Mouse (Mus musculus) myocyte (in vitro differentiated cells): ENCODE data around the gene Dgat2l6. TPM values are rescaled to one million over a fixed set of nuclear protein-coding genes. Genes with fewer than 3 reads are reported as not detected.

ENCODE experiments used
- H3K27me3 ChIP-seq: one replicate; pipeline ENCODE4 v1.6.1; 2011; ENCODE audit not compliant: control insufficient read depth, insufficient read depth, insufficient read length
- H3K36me3 ChIP-seq: one replicate; pipeline ENCODE4 v1.6.1; 2011; ENCODE audit not compliant: control insufficient read depth, insufficient read depth
- H3K4me2 ChIP-seq: one replicate; pipeline ENCODE4 v1.6.1; 2011; ENCODE audit warnings: low read depth, control low read depth
- H3K4me3 ChIP-seq: one replicate; pipeline ENCODE4 v1.5.1; 2011; ENCODE audit warnings: mild to moderate bottlenecking, control low read depth, moderate library complexity
- H3K79me2 ChIP-seq: one replicate; pipeline ENCODE4 v1.6.1; 2011; ENCODE audit not compliant: control insufficient read depth, insufficient read depth
- H3ac ChIP-seq: one replicate; pipeline ENCODE4 v1.6.1; 2011; ENCODE audit not compliant: control insufficient read depth, insufficient read length
- CEBPB ChIP-seq: IDR thresholded peaks from 2 replicates; pipeline ENCODE4 v1.6.1; 2011; ENCODE audit warnings: mild to moderate bottlenecking, moderate library complexity; ENCODE audit not compliant: poor library complexity, insufficient read depth, severe bottlenecking
- E2F4 ChIP-seq: IDR thresholded peaks from one replicate; pipeline ENCODE4 v1.6.1; 2011; ENCODE audit warnings: mild to moderate bottlenecking, control low read depth, moderate library complexity; ENCODE audit not compliant: insufficient read depth
- MAX ChIP-seq: IDR thresholded peaks from one replicate; pipeline ENCODE4 v1.6.1; 2011; ENCODE audit warnings: low read depth, mild to moderate bottlenecking, control low read depth
- MYOD1 ChIP-seq, 3 experiments: IDR thresholded peaks; one replicate each; pipeline ENCODE4 v1.6.1; 2011; ENCODE audit warnings: control low read depth in 2 of 3, low read depth in 2 of 3, mild to moderate bottlenecking in 2 of 3, moderate library complexity in 1 of 3; ENCODE audit not compliant: insufficient read length in 2 of 3, control insufficient read depth in 1 of 3
- MYOG ChIP-seq, 3 experiments: IDR thresholded peaks; one replicate each; pipeline ENCODE4 v1.6.1; 2011; ENCODE audit warnings: control low read depth in 2 of 3, low read depth in 2 of 3, mild to moderate bottlenecking in 2 of 3; ENCODE audit not compliant: insufficient read length in 2 of 3, control insufficient read depth in 1 of 3, insufficient read depth in 1 of 3
- POLR2A ChIP-seq: IDR thresholded peaks from one replicate; pipeline ENCODE4 v1.6.1; 2011; ENCODE audit warnings: low read depth, mild to moderate bottlenecking, control low read depth, moderate library complexity; ENCODE audit not compliant: insufficient read length
- POLR2AphosphoS2 ChIP-seq: IDR thresholded peaks from one replicate; pipeline ENCODE4 v1.6.1; 2011; ENCODE audit warnings: low read depth, control low read depth; ENCODE audit not compliant: insufficient read length
- REST ChIP-seq: IDR thresholded peaks from one replicate; pipeline ENCODE4 v1.6.1; 2011; ENCODE audit warnings: mild to moderate bottlenecking, control low read depth, moderate library complexity; ENCODE audit not compliant: insufficient read depth, insufficient read length
- SRF ChIP-seq: IDR thresholded peaks from one replicate; pipeline ENCODE4 v1.6.1; 2011; ENCODE audit warnings: low read depth; ENCODE audit not compliant: control insufficient read depth, insufficient read length
- TCF12 ChIP-seq: IDR thresholded peaks from one replicate; pipeline ENCODE4 v1.6.1; 2011; ENCODE audit warnings: mild to moderate bottlenecking, control low read depth; ENCODE audit not compliant: poor library complexity, insufficient read depth, severe bottlenecking
- TCF3 ChIP-seq: IDR thresholded peaks from one replicate; pipeline ENCODE4 v1.6.1; 2011; ENCODE audit warnings: low read depth, control low read depth; ENCODE audit not compliant: insufficient read length
- USF1 ChIP-seq: IDR thresholded peaks from one replicate; pipeline ENCODE4 v1.6.1; 2011; ENCODE audit warnings: low read depth, mild to moderate bottlenecking, control low read depth, moderate library complexity
- polyA plus RNA-seq: library from polyadenylated mRNA; unstranded; fragments of >200 nt; fragmentation: generic; extraction: Trizol; gene quantifications from one replicate; pipeline ENCODE4 v1.2.1, GENCODE M21; 2012; ENCODE audit warnings: missing spikeins

Dgat2l6 gene
- polyA plus RNA-seq, 1 experiment, result not detected

DNA sequence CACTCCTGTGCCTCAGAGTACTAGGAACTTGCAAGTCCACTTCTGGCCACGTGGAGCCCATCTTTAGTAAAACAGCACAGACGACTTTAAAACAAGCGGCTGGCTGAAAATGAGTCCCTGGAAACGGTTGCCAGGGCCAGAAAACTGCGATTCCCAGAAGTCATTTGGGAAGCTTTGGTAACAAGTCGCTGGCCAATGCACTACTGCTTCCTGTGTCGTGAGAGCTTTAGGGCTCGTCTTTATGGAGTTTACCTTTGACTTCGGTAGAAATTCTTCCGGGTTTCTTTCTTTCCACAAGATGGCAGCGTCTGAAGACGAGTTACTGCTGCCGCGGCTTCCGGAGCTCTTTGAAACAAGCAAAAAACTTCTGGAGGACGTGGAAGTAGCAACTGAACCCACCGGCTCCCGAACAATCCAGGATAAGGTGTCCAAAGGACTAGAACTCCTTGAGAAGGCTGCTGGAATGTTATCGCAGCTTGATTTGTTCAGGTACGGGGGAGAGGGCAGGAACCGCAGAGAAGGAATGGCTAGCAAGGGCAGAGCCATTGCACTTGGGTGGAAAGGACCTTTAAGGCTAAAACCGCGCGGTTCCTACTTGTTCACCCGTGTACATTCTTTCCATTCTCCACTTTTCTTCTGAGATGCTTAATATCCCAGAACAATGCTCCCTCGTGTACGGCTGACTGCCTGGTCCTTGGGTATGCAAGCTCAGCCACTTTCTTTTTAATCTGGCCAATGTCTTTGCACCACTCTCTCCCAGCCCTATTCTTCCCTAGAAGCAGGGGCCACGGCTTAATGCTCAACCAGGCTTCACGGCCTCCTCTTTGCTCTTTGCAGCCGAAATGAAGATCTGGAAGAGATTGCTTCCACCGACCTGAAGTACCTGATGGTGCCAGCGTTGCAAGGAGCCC is 30.3 kb upstream of the Dgat2l6 start, which contains the start of gene Igbp1:
Igbp1 (plus strand) TSS at position 224 of the 911 bp plus-strand sequence.
- Histone ChIP-seq H3K4me2 (peak within 1 kb of the TSS; percentile 71), H3K27me3 (no peaks in the 10 kb centered on the region), H3K4me3 (peak within 1 kb of the TSS; percentile 46), H3K79me2 (peaks cover 6% of the 10 kb centered on the region), H3ac (no peak within 1 kb of the TSS), H3K36me3 (peaks cover 4% of the 10 kb centered on the region)
- TF ChIP-seq POLR2AphosphoS2, result no peak
- peak; percentile 6 for TF ChIP-seq USF1

DNA sequence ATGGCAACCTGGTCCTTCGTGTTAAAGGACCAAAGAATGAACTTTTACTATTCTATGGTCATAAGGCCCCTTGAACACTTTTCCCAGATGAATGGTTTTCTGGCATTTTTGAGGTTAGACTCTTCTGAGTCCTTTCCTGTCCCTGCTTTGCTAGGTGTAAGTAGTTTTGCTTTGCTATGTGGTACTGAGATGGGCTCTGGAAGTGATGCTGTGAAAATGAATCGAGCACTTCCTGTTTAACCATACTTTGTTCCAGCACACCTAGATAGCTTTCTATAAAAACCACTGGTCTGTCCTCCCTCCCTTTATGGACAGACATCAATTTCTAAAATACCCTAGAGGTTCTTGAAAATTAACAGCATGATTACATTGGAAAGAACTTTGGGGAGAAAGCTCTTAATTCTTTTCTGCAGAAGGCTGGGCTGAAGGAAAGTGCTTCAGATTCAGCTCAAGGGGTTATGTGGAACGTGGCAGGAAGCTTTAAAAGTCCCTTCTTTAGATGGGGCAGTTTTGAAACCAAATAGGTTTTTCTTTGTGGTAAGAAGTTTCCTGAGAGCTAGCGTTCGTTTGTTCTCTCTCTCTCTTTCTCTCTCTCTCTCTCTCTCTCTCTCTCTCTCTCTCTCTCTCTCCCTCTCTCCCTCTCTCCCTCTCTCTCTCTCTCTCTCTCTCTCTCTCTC is 20.3 kb upstream of the Dgat2l6 start:
- Histone ChIP-seq H3K4me2 (no peak overlapping the region), H3K36me3 (peaks cover 7% of the 10 kb centered on the region), H3K27me3 (no peaks in the 10 kb centered on the region), H3ac (no peak overlapping the region), H3K79me2 (no peaks in the 10 kb centered on the region), H3K4me3 (no peak overlapping the region)
- TF ChIP-seq USF1 (no peak), CEBPB (no peak), TCF12 (no peak)

DNA sequence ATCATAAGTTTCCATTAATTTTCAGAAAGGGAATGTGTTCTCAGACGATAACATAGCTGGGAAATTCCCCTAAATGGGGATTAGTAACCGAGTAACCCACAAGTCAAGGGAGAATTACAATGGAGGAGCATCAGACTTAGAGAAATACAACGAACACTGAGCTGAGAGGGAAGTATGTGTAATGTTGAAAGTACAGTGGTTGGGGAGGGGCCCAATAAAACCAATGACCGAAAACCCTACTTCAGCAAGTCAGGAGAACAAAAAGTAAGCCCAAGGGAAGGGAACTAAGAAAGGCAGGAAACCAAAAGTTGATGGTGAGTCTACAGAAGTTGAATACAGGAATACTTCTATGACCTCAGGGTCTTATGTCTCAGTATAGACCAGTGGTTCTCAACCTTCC is 16.5 kb upstream of the Dgat2l6 start:
- Histone ChIP-seq H3ac (no peak overlapping the region), H3K27me3 (no peaks in the 10 kb centered on the region), H3K36me3 (no peaks in the 10 kb centered on the region), H3K4me2 (no peak overlapping the region), H3K79me2 (no peaks in the 10 kb centered on the region), H3K4me3 (no peak overlapping the region)
- TF ChIP-seq TCF3 (no peak), POLR2AphosphoS2 (no peak), E2F4 (no peak), MAX (no peak), REST (no peak), SRF (no peak), MYOD1 (IDR thresholded peaks at IDR 0.05; ENCODE audit: control insufficient read depth in 1 of 3, insufficient read length in 2 of 3, low read depth in 2 of 3) (no peak), TCF12 (no peak), POLR2A (no peak), MYOG (IDR thresholded peaks at IDR 0.05; ENCODE audit: control insufficient read depth in 1 of 3, insufficient read depth in 1 of 3, insufficient read length in 2 of 3, low read depth in 2 of 3) (no peak)

DNA sequence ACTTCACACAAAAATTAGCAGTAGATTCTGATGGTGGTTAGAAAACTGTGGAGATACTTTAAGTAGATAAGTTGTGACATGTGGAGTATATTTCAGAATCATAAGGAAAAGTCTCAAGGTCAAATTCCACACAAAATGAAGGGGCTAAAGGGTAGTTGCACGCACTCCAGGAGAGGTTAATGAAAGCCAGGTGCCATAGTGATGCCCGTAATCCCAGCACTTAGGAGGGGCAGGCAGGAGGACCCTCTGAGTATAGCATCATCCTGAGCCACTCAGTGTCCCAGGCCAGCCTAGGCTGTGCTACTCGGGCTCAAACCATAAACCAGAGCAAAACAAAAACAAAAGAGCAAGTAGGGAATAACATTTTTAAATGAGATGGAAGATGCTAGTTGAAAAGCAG is 14.7 kb upstream of the Dgat2l6 start:
- no peaks in the 10 kb centered on the region for H3K27me3 ChIP-seq
- H3K79me2 ChIP-seq, result no peaks in the 10 kb centered on the region
- no peak overlapping the region for H3ac ChIP-seq
- no peak overlapping the region for H3K4me2 ChIP-seq
- H3K36me3 ChIP-seq, result no peaks in the 10 kb centered on the region
- H3K4me3 ChIP-seq, result no peak overlapping the region
- TF ChIP-seq USF1 (no peak), SRF (no peak), MAX (no peak), TCF3 (no peak), CEBPB (no peak), POLR2A (no peak), POLR2AphosphoS2 (no peak), E2F4 (no peak), REST (no peak), MYOD1 (IDR thresholded peaks at IDR 0.05; ENCODE audit: control insufficient read depth in 1 of 3, insufficient read length in 2 of 3, low read depth in 2 of 3) (no peak), MYOG (IDR thresholded peaks at IDR 0.05; ENCODE audit: control insufficient read depth in 1 of 3, insufficient read depth in 1 of 3, insufficient read length in 2 of 3, low read depth in 2 of 3) (no peak), TCF12 (no peak)

DNA sequence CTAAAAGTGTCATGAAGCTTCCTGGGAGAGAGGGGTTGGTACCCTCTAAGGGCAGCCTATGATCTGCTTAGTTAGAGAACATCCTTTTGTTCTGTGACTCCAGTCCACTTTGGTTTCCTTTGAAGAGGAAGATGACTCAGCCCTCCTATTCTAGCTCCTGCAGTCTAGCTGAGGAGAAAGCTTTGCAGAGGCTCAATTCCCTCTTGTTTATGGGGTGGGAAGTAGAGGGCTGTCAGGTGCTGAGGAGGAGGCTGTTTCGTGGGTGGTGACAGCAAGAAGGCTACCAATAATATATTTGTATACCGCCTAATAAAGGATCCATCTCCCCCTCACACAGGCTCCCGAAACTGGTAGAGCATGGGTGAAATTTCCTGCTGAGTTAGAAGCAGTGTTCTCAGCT is 8.0 kb upstream of the Dgat2l6 start:
- Histone ChIP-seq H3K79me2 (no peaks in the 10 kb centered on the region), H3ac (no peak overlapping the region), H3K27me3 (no peaks in the 10 kb centered on the region), H3K36me3 (no peaks in the 10 kb centered on the region), H3K4me2 (no peak overlapping the region), H3K4me3 (no peak overlapping the region)
- TF ChIP-seq E2F4, result no peak
- TF ChIP-seq REST, result no peak
